In the genomic region with DNA sequence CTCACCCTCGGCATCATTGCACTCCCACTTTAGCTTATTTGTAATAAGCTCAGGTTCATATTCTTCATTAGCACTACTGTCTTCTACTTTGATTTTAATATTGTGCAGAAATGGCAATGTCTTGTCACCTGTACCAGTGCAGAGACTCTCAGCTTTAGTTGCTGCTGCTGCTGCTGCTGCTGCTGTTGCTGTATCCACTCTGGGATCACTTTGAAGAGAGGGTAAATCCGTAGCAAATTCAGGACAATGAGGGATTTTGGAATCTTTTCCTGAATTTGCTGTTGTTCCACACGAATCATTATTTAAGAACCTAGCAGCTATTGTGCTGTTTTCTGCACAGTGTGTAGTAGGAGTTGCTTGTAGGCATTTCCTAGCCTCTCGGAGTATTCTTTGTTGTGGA, we compare ENCODE assay signal across 9 mouse cellular contexts. TPM values are rescaled to one million over a fixed set of nuclear protein-coding genes. Genes with fewer than 3 reads are reported as not detected.
A peak's percentile ranks its signal among the peaks of the same experiment; 100 is the strongest.
DNase-seq lines count a peak whose midpoint lies in the region; ATAC-seq and TF ChIP-seq lines count a peak whose summit lies in the region.
"Had no signal": no experiment of that assay in that cellular context is flagged by ENCODE, and none has a peak within 500 bp of the region (broad histone marks: within the 10 kb centered on the region; RNA-seq: fewer than 3 reads in every experiment).

No protein-coding gene starts in this region.

- WGBS in forebrain, embryonic 13.5 days = under 1% methylated on average over 4 of the region's 4 CpGs
- 13% methylated on average over 4 of the region's 4 CpGs for WGBS in liver, embryonic 13.5 days (ENCODE audit: insufficient replicate concordance)

- intact Hi-C loops in gastrocnemius, adult 2 months (cut with DNase I) = loop anchor here (2.0 kb wide), 1 partner anchor 15 kb away; no protein-coding TSS in a partner anchor

- DNase-seq in gastrocnemius, adult 2 months = no peak
- DNase-seq in gastrocnemius, postnatal 4 days (ENCODE audit: low spot score in 2 of 2) = no peak
- no peak for DNase-seq in liver, embryonic 13.5 days
- DNase-seq in testis, postnatal 10 days (ENCODE audit: low spot score) = no peak
- DNase-seq in layer of hippocampus, adult 9-10 months (ENCODE audit: low spot score) = no peak
- DNase-seq in right cerebral cortex, adult 18-20 months = no peak

- H3K79me3 ChIP-seq in C2C12 (ENCODE audit: low read depth) = no peaks in the 10 kb centered on the region

- H3K9ac ChIP-seq in forebrain, embryonic 13.5 days = peak overlapping the region; percentile 100
- peak overlapping the region; percentile 81 for H3K9ac ChIP-seq in liver, embryonic 13.5 days

- H3K4me1 ChIP-seq in forebrain, embryonic 13.5 days = peaks cover 54% of the 10 kb centered on the region
- peaks cover 48% of the 10 kb centered on the region for H3K4me1 ChIP-seq in liver, embryonic 13.5 days (replicated peaks)

- no peaks in the 10 kb centered on the region for H3K9me3 ChIP-seq in forebrain, embryonic 13.5 days (replicated peaks)
- H3K9me3 ChIP-seq in liver, embryonic 13.5 days (replicated peaks) = no peaks in the 10 kb centered on the region

- ATAC-seq in forebrain, embryonic 13.5 days = no peak
- ATAC-seq in liver, embryonic 13.5 days (ENCODE audit: low read depth) = no peak

- H3K36me3 ChIP-seq in C2C12 (ENCODE audit: control insufficient read depth, insufficient read depth) = no peaks in the 10 kb centered on the region
- H3K36me3 ChIP-seq in forebrain, embryonic 13.5 days (ENCODE audit: poor library complexity, severe bottlenecking) = no peaks in the 10 kb centered on the region
- H3K36me3 ChIP-seq in liver, embryonic 13.5 days = no peaks in the 10 kb centered on the region

- peak overlapping the region; percentile 90 for H3K27ac ChIP-seq in gastrocnemius, adult 2 months
- H3K27ac ChIP-seq in forebrain, embryonic 13.5 days = peak overlapping the region; percentile 100
- H3K27ac ChIP-seq in liver, embryonic 13.5 days = no peak overlapping the region

- H3K4me3 ChIP-seq in gastrocnemius, adult 2 months = peak overlapping the region; percentile 82
- peak overlapping the region; percentile 50 for H3K4me3 ChIP-seq in C2C12 (ENCODE audit: insufficient read depth, poor library complexity, severe bottlenecking)
- peak overlapping the region; percentile 95 for H3K4me3 ChIP-seq in forebrain, embryonic 13.5 days
- peak overlapping the region; percentile 77 for H3K4me3 ChIP-seq in liver, embryonic 13.5 days (replicated peaks)

- H3K4me2 ChIP-seq in forebrain, embryonic 13.5 days = peak overlapping the region; percentile 87
- peak overlapping the region; percentile 96 for H3K4me2 ChIP-seq in liver, embryonic 13.5 days

- H3K79me2 ChIP-seq in C2C12 (ENCODE audit: control insufficient read depth, insufficient read depth) = peaks cover 15% of the 10 kb centered on the region

- no peaks in the 10 kb centered on the region for H3K27me3 ChIP-seq in C2C12 (ENCODE audit: control insufficient read depth, insufficient read depth, insufficient read length)
- H3K27me3 ChIP-seq in forebrain, embryonic 13.5 days = no peaks in the 10 kb centered on the region
- H3K27me3 ChIP-seq in liver, embryonic 13.5 days = peaks cover 93% of the 10 kb centered on the region

- no peak for TF ChIP-seq CTCF in gastrocnemius, adult 2 months (IDR thresholded peaks at IDR 0.05)
- no peak for TF ChIP-seq CTCF in C2C12 (IDR thresholded peaks at IDR 0.05; ENCODE audit: control insufficient read depth, insufficient read depth, insufficient read length)

- no peak overlapping the region for H3ac ChIP-seq in C2C12 (ENCODE audit: control insufficient read depth, insufficient read length, low read depth)

TF ChIP-seq in C2C12, 6 proteins besides CTCF, POLR2A, EP300 and RAD21:
- no peak for TF ChIP-seq USF1 (IDR thresholded peaks at IDR 0.05; ENCODE audit: low read depth)
- no peak for TF ChIP-seq CEBPB (IDR thresholded peaks at IDR 0.05; ENCODE audit: low read depth)
- TF ChIP-seq MAX (IDR thresholded peaks at IDR 0.05) = no peak
- TF ChIP-seq MYOG (IDR thresholded peaks at IDR 0.05; ENCODE audit: control insufficient read depth, extremely low read depth, insufficient read length) = no peak
- no peak for TF ChIP-seq MYOD1 (IDR thresholded peaks at IDR 0.05; ENCODE audit: control insufficient read depth, insufficient read length, low read depth)
- no peak for TF ChIP-seq FOSL1 (IDR thresholded peaks at IDR 0.05; ENCODE audit: insufficient read depth, low read length, poor library complexity, severe bottlenecking)

RNA-seq across cellular contexts. Expression of a gene that starts 2.7 kb away (rescaled TPM):
- under 1 TPM; 0.14 to 0.46 TPM for total RNA-seq in gastrocnemius, adult 2 months (2021)
- total RNA-seq in gastrocnemius, postnatal 4 days (2021) = 1 to 10 TPM; 4.6 to 4.9 TPM
- polyA plus RNA-seq in C2C12 (2012; fragmentation: generic; extraction: Trizol) = 0.55 TPM
- polyA plus RNA-seq in forebrain, embryonic 13.5 days (2015; fragmentation: Nextera tagmentation; extraction: Ambion mirVana) = 17.2 and 17.9 TPM in 2 replicates
- 0.47 and 0.95 TPM in 2 replicates for polyA plus RNA-seq in liver, embryonic 13.5 days (2015; fragmentation: Nextera tagmentation; extraction: Ambion mirVana)

RNA-seq across cellular contexts. Expression of a gene that starts 8.6 kb away (rescaled TPM):
- under 1 TPM; 0.20 to 0.59 TPM for total RNA-seq in gastrocnemius, adult 2 months (2021)
- 1 to 10 TPM; 5.3 to 6.5 TPM for total RNA-seq in gastrocnemius, postnatal 4 days (2021)
- 3.9 TPM for polyA plus RNA-seq in C2C12 (2012; fragmentation: generic; extraction: Trizol)
- 16.2 and 20.3 TPM in 2 replicates for polyA plus RNA-seq in forebrain, embryonic 13.5 days (2015; fragmentation: Nextera tagmentation; extraction: Ambion mirVana)
- polyA plus RNA-seq in liver, embryonic 13.5 days (2015; fragmentation: Nextera tagmentation; extraction: Ambion mirVana) = 1.2 and 1.6 TPM in 2 replicates

RNA-seq across cellular contexts. Expression of a gene that starts 8.9 kb away (rescaled TPM):
- 10 to 100 TPM; 24.0 to 24.1 TPM for total RNA-seq in gastrocnemius, adult 2 months (2021)
- 10 to 100 TPM; 34.5 to 42.5 TPM for total RNA-seq in gastrocnemius, postnatal 4 days (2021)
- 10.0 TPM for polyA plus RNA-seq in C2C12 (2012; fragmentation: generic; extraction: Trizol)
- polyA plus RNA-seq in forebrain, embryonic 13.5 days (2015; fragmentation: Nextera tagmentation; extraction: Ambion mirVana) = 73.5 and 75.3 TPM in 2 replicates
- 29.1 and 34.3 TPM in 2 replicates for polyA plus RNA-seq in liver, embryonic 13.5 days (2015; fragmentation: Nextera tagmentation; extraction: Ambion mirVana)

RNA-seq across cellular contexts. Expression of a gene that starts 49.4 kb away (rescaled TPM):
- total RNA-seq in gastrocnemius, adult 2 months (2021) = not detected
- not detected for total RNA-seq in gastrocnemius, postnatal 4 days (2021)
- not detected for polyA plus RNA-seq in C2C12 (2012; fragmentation: generic; extraction: Trizol)
- polyA plus RNA-seq in forebrain, embryonic 13.5 days (2015; fragmentation: Nextera tagmentation; extraction: Ambion mirVana) = not detected in 2 replicates
- polyA plus RNA-seq in liver, embryonic 13.5 days (2015; fragmentation: Nextera tagmentation; extraction: Ambion mirVana) = not detected in 2 replicates
- total RNA-seq: adrenal gland, postnatal 4 days had no signal
